Mouse (Mus musculus) midbrain, postnatal 0 days (tissue): Measurements from ENCODE around the gene Mybphl. TPM values are rescaled to one million over a fixed set of nuclear protein-coding genes. Genes with fewer than 3 reads are reported as not detected.

ENCODE experiments used
- ATAC-seq: fragments of 200-750 bp; cut with Nextera tagmentation; 2 replicates; pipeline ENCODE4 v1.8.0; 2017; ENCODE audit warnings: moderate number of reproducible peaks, mild to moderate bottlenecking, moderate TSS enrichment, moderate library complexity; ENCODE audit not compliant: low FRiP score
- DNase-seq: peaks from one replicate; pipeline ENCODE4 v3.0.0-alpha.2; 2015; ENCODE audit warnings: low spot score
- H3K27ac ChIP-seq: fragments of 300-500 bp; sonication (generic); 2 replicates; pipeline ENCODE4 v1.5.1; 2014; ENCODE audit warnings: low read depth, mild to moderate bottlenecking, low read length, mixed read lengths
- H3K27me3 ChIP-seq: fragments of 300-500 bp; sonication (generic); 2 replicates; pipeline ENCODE4 v1.6.1; 2014; ENCODE audit warnings: low read length, control low read depth, mixed read lengths; ENCODE audit not compliant: insufficient read depth
- H3K36me3 ChIP-seq: fragments of 300-500 bp; sonication (generic); 2 replicates; pipeline ENCODE4 v1.6.1; 2014; ENCODE audit warnings: low read length, control low read depth, mixed read lengths; ENCODE audit not compliant: insufficient read depth
- H3K4me1 ChIP-seq: fragments of 300-500 bp; sonication (generic); 2 replicates; pipeline ENCODE4 v1.6.1; 2014; ENCODE audit warnings: mild to moderate bottlenecking, control low read depth, antibody characterized with exemption, low read length, mixed read lengths; ENCODE audit not compliant: insufficient read depth
- H3K4me2 ChIP-seq: fragments of 300-500 bp; sonication (generic); 2 replicates; pipeline ENCODE4 v1.6.1; 2014; ENCODE audit warnings: low read depth, mild to moderate bottlenecking, low read length, mixed read lengths; ENCODE audit not compliant: poor library complexity, severe bottlenecking
- H3K4me3 ChIP-seq: fragments of 300-500 bp; sonication (generic); 2 replicates; pipeline ENCODE4 v1.5.1; 2014; ENCODE audit warnings: low read depth, mild to moderate bottlenecking, low read length, moderate library complexity
- H3K9ac ChIP-seq: fragments of 300-500 bp; sonication (generic); replicated peaks from 2 replicates; pipeline ENCODE4 v1.6.1; 2014; ENCODE audit warnings: mild to moderate bottlenecking, low read length, moderate library complexity, mixed read lengths; ENCODE audit not compliant: poor library complexity, severe bottlenecking
- H3K9me3 ChIP-seq: fragments of 300-500 bp; sonication (generic); 2 replicates; pipeline ENCODE4 v1.6.1; 2016; ENCODE audit warnings: low read length, control low read depth
- CTCF ChIP-seq: IDR thresholded peaks from 2 replicates; pipeline ENCODE4 v1.5.1; 2016; ENCODE audit warnings: antibody characterized with exemption, mild to moderate bottlenecking
- WGBS: fragments of 180-500 bp; shearing (Covaris S2); extraction: QIAGEN DNeasy Blood & Tissue Kit; methylation state at CpG from one replicate; pipeline ENCODE4 v1.1.7; 2014; 5-methylcytosine and 5-hydroxymethylcytosine counted together
- polyA plus RNA-seq: library from polyadenylated mRNA; unstranded; fragments of >200 nt; fragmentation: Nextera tagmentation; extraction: Ambion mirVana; gene quantifications from 2 replicates; pipeline ENCODE4 v1.2.1, GENCODE M21; 2015
- total RNA-seq: library from RNA; depleted of rRNA; stranded (reverse); fragments of >200 nt; gene quantifications from 2 replicates; pipeline ENCODE4 v1.2.3, GENCODE M21; 2014

The Mybphl gene
- total and polyA plus RNA-seq, 2 experiments from 2014 or later, result not detected

GRCm38 (mm10) chr3:108358445-108358844, 6.3 kb upstream of the Mybphl start:
- DNase-seq, result no peak
- Histone ChIP-seq H3K27ac (no peak overlapping the region), H3K4me2 (no peak overlapping the region), H3K4me3 (no peak overlapping the region), H3K4me1 (0 out of 2 replicates have a peak, but pooled peaks cover 2% of the 10 kb centered on the region), H3K9ac (no peak overlapping the region), H3K9me3 (no peaks in the 10 kb centered on the region), H3K36me3 (peaks cover 50% of the 10 kb centered on the region), H3K27me3 (no peaks in the 10 kb centered on the region)
- 80% methylated on average over 6 of the region's 6 CpGs for WGBS
- no peak for ATAC-seq
- no peak for TF ChIP-seq CTCF

DNA sequence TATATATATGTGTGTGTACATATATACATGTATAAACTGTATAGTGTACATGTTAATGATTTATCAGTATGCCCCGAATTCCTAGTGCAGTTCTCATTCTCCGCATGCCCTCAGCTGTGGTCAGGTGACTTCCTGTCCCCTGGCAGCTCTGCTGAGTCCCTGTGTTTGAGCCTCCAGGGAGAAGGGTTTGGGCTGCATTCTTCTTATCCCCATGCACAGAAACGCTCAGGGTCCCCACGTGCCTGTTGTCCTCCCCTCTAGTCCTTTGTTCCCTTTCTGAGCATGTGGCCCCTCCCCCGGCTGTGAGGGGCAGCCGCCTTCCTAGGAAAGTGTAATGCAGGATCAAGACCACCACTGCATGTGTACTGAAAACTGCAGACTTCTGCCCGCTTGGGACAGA, 3.8 kb upstream of the Mybphl start:
- H3K27me3 ChIP-seq, result no peaks in the 10 kb centered on the region
- H3K9me3 ChIP-seq, result no peaks in the 10 kb centered on the region
- no peak overlapping the region for H3K9ac ChIP-seq
- H3K4me1 ChIP-seq, result 0 out of 2 replicates have a peak, but pooled peaks cover 2% of the 10 kb centered on the region
- H3K4me2 ChIP-seq, result no peak overlapping the region
- WGBS, result 6% methylated on average over 7 of the region's 7 CpGs
- peaks cover 27% of the 10 kb centered on the region for H3K36me3 ChIP-seq
- no peak for ATAC-seq
- DNase-seq, result no peak
- no peak for TF ChIP-seq CTCF
- H3K4me3 ChIP-seq, result no peak overlapping the region
- H3K27ac ChIP-seq, result no peak overlapping the region

GRCm38 (mm10) chr3:108363626-108364025, 1.1 kb upstream of the Mybphl start:
- DNase-seq, result no peak
- 66% methylated on average over 3 of the region's 3 CpGs for WGBS
- 0 out of 2 replicates have a peak, but pooled peaks cover 2% of the 10 kb centered on the region for H3K4me1 ChIP-seq
- H3K4me3 ChIP-seq, result no peak overlapping the region
- no peaks in the 10 kb centered on the region for H3K27me3 ChIP-seq
- H3K9me3 ChIP-seq, result no peaks in the 10 kb centered on the region
- H3K27ac ChIP-seq, result peak overlapping the region; percentile 44
- ATAC-seq, result no peak
- peaks cover 7% of the 10 kb centered on the region; the same call in 1 of the 2 replicates for H3K36me3 ChIP-seq
- H3K9ac ChIP-seq, result no peak overlapping the region
- TF ChIP-seq CTCF, result no peak
- H3K4me2 ChIP-seq, result no peak overlapping the region

DNA sequence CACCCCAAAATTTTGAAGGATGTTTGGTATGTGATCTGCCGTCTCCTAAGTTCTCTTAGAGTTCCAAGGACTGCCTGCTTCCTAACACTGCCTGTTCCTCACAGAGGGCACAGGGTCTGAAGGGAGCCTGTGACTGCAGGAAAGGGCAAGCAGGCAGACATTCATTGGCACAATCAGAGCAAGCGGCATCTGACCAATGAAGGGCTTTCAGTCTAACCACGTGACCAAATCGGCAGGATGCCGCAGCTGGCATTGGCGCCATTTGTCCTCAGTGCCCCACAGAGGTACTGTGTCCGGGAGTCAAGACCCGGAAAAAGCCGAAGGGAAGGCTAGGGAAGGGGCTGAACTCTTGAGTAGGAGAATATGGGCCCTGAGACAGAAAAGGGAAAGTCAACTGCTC, 2.5 kb downstream of the Mybphl start:
- WGBS, result 60% methylated on average over 9 of the region's 9 CpGs
- no peaks in the 10 kb centered on the region for H3K9me3 ChIP-seq
- no peaks in the 10 kb centered on the region for H3K4me1 ChIP-seq
- DNase-seq (peak; percentile 56), ATAC-seq (peak; percentile 52; the same call in 1 of the 2 replicates)
- TF ChIP-seq CTCF, result no peak
- H3K4me3 ChIP-seq, result no peak overlapping the region
- H3K27ac ChIP-seq, result no peak overlapping the region
- no peak overlapping the region for H3K4me2 ChIP-seq
- no peaks in the 10 kb centered on the region for H3K36me3 ChIP-seq
- no peak overlapping the region for H3K9ac ChIP-seq
- no peaks in the 10 kb centered on the region for H3K27me3 ChIP-seq

- H3K36me3 ChIP-seq, result no peaks in the 10 kb centered on the region
- ATAC-seq (no peak), DNase-seq (no peak)
- no peak overlapping the region for H3K9ac ChIP-seq
- no peaks in the 10 kb centered on the region for H3K9me3 ChIP-seq
- no peak overlapping the region for H3K27ac ChIP-seq
- no peak overlapping the region for H3K4me3 ChIP-seq
- no peak for TF ChIP-seq CTCF
- 79% methylated on average over 3 of the region's 3 CpGs for WGBS
- H3K4me1 ChIP-seq, result no peaks in the 10 kb centered on the region
- H3K4me2 ChIP-seq, result no peak overlapping the region
- no peaks in the 10 kb centered on the region for H3K27me3 ChIP-seq
Observed at GRCm38 (mm10) chr3:108367828-108368227, 3.1 kb downstream of the Mybphl start.

DNA sequence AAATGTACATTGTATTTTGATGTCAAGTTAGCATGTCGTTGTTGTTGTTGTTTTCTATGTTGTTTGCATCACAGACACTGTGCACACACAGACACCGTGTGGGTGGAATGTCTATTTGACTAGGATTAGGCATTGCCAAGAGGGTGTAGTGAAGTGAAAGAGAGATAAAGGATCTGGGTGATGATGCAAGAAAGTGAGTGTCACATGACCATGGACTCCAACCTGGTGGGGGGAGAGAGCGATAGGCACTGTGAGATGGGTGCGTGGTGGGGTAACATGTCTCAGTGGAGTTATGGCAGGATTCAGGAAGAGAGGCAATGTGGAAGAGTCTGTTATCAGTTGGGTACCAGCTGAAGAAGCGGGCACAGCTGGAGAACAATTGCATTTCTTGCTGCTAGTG, 4.0 kb downstream of the Mybphl start:
- no peak for TF ChIP-seq CTCF
- DNase-seq (no peak), ATAC-seq (no peak)
- no peak overlapping the region for H3K4me2 ChIP-seq
- H3K36me3 ChIP-seq, result no peaks in the 10 kb centered on the region
- H3K4me1 ChIP-seq, result no peaks in the 10 kb centered on the region
- no peak overlapping the region for H3K27ac ChIP-seq
- no peaks in the 10 kb centered on the region for H3K27me3 ChIP-seq
- WGBS, result 79% methylated on average over 5 of the region's 5 CpGs
- no peaks in the 10 kb centered on the region for H3K9me3 ChIP-seq
- H3K9ac ChIP-seq, result no peak overlapping the region
- H3K4me3 ChIP-seq, result no peak overlapping the region
